Mouse (Mus musculus): ENCODE results near the gene Pfdn6. TPM values are rescaled to one million over a fixed set of nuclear protein-coding genes. Genes with fewer than 3 reads are reported as not detected.

Gene Pfdn6
- polyA plus RNA-seq, 1 experiment from 2014 or later: 211 TPM

DNA sequence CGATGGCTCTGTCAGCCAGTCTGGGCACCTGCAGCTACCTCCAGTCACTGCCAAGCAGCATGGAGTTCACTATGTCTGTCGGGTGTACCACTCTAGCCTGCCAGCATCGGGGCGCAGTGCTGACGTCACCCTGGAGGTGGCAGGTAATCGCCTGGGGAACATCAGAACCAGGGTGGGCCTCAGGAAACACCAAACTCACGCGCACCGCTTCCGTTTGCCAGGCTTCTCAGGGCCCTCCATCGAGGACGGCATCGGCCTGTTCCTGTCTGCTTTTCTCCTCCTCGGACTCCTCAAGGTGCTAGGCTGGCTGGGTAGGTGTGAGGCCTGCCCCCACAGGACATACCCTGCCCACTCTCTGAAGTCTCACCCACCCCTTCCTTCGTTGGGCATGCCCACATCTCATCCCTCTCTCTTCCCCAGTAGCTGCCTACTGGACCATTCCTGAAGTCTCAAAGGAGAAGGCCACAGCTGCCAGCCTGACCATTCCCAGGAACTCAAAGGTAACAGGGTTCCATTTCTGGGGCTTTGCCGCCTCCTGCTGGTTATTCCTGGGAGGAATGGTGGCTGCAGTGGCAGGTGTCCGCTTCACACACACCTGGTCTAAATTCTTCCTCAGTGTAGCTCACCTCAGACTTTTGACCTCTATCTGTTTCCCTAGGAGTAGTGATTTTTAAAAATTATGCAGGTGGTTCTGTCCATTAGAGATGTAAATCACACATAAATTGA, 13.8 kb downstream of the Pfdn6 start:
- H3K9ac ChIP-seq (replicated peaks; ENCODE audit: low read length): no peak overlapping the region
- H3K27ac ChIP-seq (replicated peaks; ENCODE audit: low read depth, low read length): no peak overlapping the region
- DNase-seq (ENCODE audit: low spot score) (no peak), ATAC-seq (replicated peaks; ENCODE audit: insufficient number of reproducible peaks, low FRiP score, low TSS enrichment, low read depth) (no peak)
- no peak overlapping the region for H3K4me2 ChIP-seq (ENCODE audit: low read depth, low read length)
- H3K4me1 ChIP-seq (ENCODE audit: control insufficient read depth, insufficient read depth, low read length): no peaks in the 10 kb centered on the region; the same call in 1 of the 2 replicates
- no peaks in the 10 kb centered on the region for H3K36me3 ChIP-seq (replicated peaks; ENCODE audit: control insufficient read depth, insufficient read depth, low read depth, low read length)
- no peaks in the 10 kb centered on the region for H3K9me3 ChIP-seq (replicated peaks; ENCODE audit: control insufficient read depth, low read length)
- WGBS: 70% methylated on average over 17 of the region's 17 CpGs
- no peak overlapping the region for H3K4me3 ChIP-seq (ENCODE audit: low read depth, low read length)
- no peaks in the 10 kb centered on the region for H3K27me3 ChIP-seq (ENCODE audit: control insufficient read depth, insufficient read depth, low read length)

GRCm38 (mm10) chr17:33925406-33926116, 14.6 kb downstream of the Pfdn6 start:
- ATAC-seq (replicated peaks; ENCODE audit: insufficient number of reproducible peaks, low FRiP score, low TSS enrichment, low read depth) (no peak), DNase-seq (ENCODE audit: low spot score) (no peak)
- no peaks in the 10 kb centered on the region for H3K4me1 ChIP-seq (ENCODE audit: control insufficient read depth, insufficient read depth, low read length)
- H3K4me3 ChIP-seq (ENCODE audit: low read depth, low read length): no peak overlapping the region
- no peak overlapping the region for H3K27ac ChIP-seq (replicated peaks; ENCODE audit: low read depth, low read length)
- H3K9me3 ChIP-seq (replicated peaks; ENCODE audit: control insufficient read depth, low read length): no peaks in the 10 kb centered on the region
- H3K36me3 ChIP-seq (replicated peaks; ENCODE audit: control insufficient read depth, insufficient read depth, low read depth, low read length): no peaks in the 10 kb centered on the region
- H3K27me3 ChIP-seq (ENCODE audit: control insufficient read depth, insufficient read depth, low read length): no peaks in the 10 kb centered on the region
- 78% methylated on average over 21 of the region's 21 CpGs for WGBS
- H3K4me2 ChIP-seq (ENCODE audit: low read depth, low read length): no peak overlapping the region
- H3K9ac ChIP-seq (replicated peaks; ENCODE audit: low read length): no peak overlapping the region

DNA sequence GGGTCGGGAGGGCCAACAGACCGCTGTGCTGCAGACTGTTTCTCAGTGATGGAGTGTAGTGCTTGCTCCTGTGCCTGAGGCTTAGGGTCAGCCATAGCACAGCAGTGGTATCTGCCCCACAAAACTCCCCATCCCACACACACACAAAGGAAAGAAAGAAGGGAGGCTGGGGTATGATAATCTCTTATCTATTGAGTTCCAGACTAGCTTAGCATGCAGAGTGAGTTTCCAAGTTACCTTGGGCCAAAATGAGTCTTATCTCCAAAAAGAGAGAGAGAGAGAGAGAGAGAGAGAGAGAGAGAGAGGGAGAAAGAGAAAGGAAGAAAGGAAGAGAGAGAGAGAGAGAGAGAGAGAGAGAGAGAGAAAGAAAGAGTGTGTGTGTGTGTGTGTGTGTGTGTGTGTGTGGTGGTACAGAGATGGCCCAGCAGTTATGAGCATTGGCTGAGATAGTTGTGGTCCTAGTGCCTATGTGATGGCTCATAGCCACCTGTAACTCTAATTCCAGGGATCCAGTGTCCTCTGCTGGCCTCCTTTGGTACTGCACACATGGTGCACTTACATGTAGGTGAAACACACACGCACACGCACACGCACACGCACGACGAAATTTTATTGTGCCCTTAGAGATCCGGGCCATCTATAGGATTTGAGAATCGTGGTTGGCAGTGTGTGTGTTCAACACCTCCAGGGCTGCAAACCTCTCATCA, 15.4 kb downstream of the Pfdn6 start:
- Histone ChIP-seq H3K27me3 (ENCODE audit: control insufficient read depth, insufficient read depth, low read length) (no peaks in the 10 kb centered on the region), H3K36me3 (replicated peaks; ENCODE audit: control insufficient read depth, insufficient read depth, low read depth, low read length) (no peaks in the 10 kb centered on the region), H3K9me3 (replicated peaks; ENCODE audit: control insufficient read depth, low read length) (no peaks in the 10 kb centered on the region), H3K4me1 (ENCODE audit: control insufficient read depth, insufficient read depth, low read length) (no peaks in the 10 kb centered on the region), H3K9ac (replicated peaks; ENCODE audit: low read length) (no peak overlapping the region), H3K27ac (replicated peaks; ENCODE audit: low read depth, low read length) (no peak overlapping the region), H3K4me3 (ENCODE audit: low read depth, low read length) (no peak overlapping the region), H3K4me2 (ENCODE audit: low read depth, low read length) (no peak overlapping the region)
- 82% methylated on average over 10 of the region's 10 CpGs for WGBS
- no peak for DNase-seq (ENCODE audit: low spot score)
- ATAC-seq (replicated peaks; ENCODE audit: insufficient number of reproducible peaks, low FRiP score, low TSS enrichment, low read depth): no peak

GRCm38 (mm10) chr17:33921361-33921760, 18.8 kb downstream of the Pfdn6 start:
- Histone ChIP-seq H3K36me3 (replicated peaks; ENCODE audit: control insufficient read depth, insufficient read depth, low read depth, low read length) (no peaks in the 10 kb centered on the region), H3K4me2 (ENCODE audit: low read depth, low read length) (no peak overlapping the region), H3K9me3 (replicated peaks; ENCODE audit: control insufficient read depth, low read length) (no peaks in the 10 kb centered on the region), H3K27ac (replicated peaks; ENCODE audit: low read depth, low read length) (no peak overlapping the region), H3K9ac (replicated peaks; ENCODE audit: low read length) (no peak overlapping the region), H3K4me1 (ENCODE audit: control insufficient read depth, insufficient read depth, low read length) (peaks cover 2% of the 10 kb centered on the region), H3K4me3 (ENCODE audit: low read depth, low read length) (no peak overlapping the region), H3K27me3 (ENCODE audit: control insufficient read depth, insufficient read depth, low read length) (no peaks in the 10 kb centered on the region)
- ATAC-seq (replicated peaks; ENCODE audit: insufficient number of reproducible peaks, low FRiP score, low TSS enrichment, low read depth) (no peak), DNase-seq (ENCODE audit: low spot score) (no peak)
- 90% methylated on average over 7 of the region's 7 CpGs for WGBS

GRCm38 (mm10) chr17:33920282-33921097, 19.7 kb downstream of the Pfdn6 start:
- Histone ChIP-seq H3K4me3 (ENCODE audit: low read depth, low read length) (peak overlapping the region; percentile 51), H3K9ac (replicated peaks; ENCODE audit: low read length) (peak overlapping the region; percentile 69), H3K27me3 (ENCODE audit: control insufficient read depth, insufficient read depth, low read length) (no peaks in the 10 kb centered on the region), H3K4me1 (ENCODE audit: control insufficient read depth, insufficient read depth, low read length) (peaks cover 2% of the 10 kb centered on the region), H3K4me2 (ENCODE audit: low read depth, low read length) (peak overlapping the region; percentile 96), H3K9me3 (replicated peaks; ENCODE audit: control insufficient read depth, low read length) (no peaks in the 10 kb centered on the region), H3K27ac (replicated peaks; ENCODE audit: low read depth, low read length) (no peak overlapping the region; the same call in 1 of the 2 replicates), H3K36me3 (replicated peaks; ENCODE audit: control insufficient read depth, insufficient read depth, low read depth, low read length) (no peaks in the 10 kb centered on the region)
- WGBS: under 1% methylated on average over 36 of the region's 36 CpGs
- peak; percentile 42 for ATAC-seq (replicated peaks; ENCODE audit: insufficient number of reproducible peaks, low FRiP score, low TSS enrichment, low read depth)
- DNase-seq (ENCODE audit: low spot score): peak; percentile 91

DNA sequence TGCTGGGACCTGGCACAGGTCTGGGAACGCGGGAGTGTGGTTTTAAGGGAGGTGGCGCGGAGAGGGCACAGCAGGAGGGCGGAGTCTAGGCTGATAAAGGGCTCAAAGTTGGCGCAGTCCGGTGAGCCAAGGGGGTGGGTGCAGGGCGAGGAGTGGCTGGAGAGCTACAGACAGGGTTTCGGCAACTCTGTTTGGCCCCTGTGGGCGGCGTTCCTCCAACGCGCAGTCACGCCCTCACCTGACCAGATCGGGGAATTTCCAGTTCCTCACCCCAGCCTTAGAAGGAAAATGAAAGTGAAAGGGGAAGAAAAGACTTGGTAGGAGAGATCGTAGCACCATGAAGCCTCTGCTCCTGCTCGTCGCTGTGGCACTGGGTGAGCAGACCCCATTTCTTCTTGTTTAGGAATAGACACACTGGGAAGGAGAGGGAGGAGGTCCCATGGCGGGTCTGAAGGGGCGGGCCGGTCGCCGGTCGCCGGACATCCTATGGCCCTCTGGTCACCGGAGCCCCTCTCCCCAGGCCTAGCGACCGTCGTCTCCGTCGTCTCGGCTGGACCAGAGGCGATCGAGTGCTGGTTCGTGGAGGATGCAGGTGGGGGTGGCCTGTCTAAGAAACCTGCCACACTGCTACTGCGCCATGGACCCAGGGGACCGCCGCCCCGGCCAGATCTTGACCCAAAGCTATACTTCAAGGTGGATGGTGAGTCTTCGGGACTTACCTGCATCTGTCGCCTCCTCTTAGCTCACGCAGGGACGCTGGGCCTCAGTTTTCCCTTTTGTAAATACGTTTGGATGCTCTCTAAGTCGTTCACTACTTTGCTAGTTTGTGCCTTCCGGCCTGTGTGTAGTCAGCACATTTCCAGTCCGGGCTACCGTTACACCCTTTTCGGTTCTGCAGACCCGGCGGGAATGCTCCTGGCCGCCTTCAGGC, 20.5 kb downstream of the Pfdn6 start:
- DNase-seq (ENCODE audit: low spot score): peak; percentile 46
- H3K27ac ChIP-seq (replicated peaks; ENCODE audit: low read depth, low read length): no peak overlapping the region; the same call in 1 of the 2 replicates
- WGBS: under 1% methylated on average over 52 of the region's 52 CpGs

More for the DNA sequence above, 20.5 kb downstream of the Pfdn6 start:
- Histone ChIP-seq H3K4me2 (ENCODE audit: low read depth, low read length) (peak overlapping the region; percentile 96), H3K36me3 (replicated peaks; ENCODE audit: control insufficient read depth, insufficient read depth, low read depth, low read length) (no peaks in the 10 kb centered on the region), H3K4me1 (ENCODE audit: control insufficient read depth, insufficient read depth, low read length) (peaks cover 2% of the 10 kb centered on the region), H3K9ac (replicated peaks; ENCODE audit: low read length) (peak overlapping the region; percentile 69), H3K4me3 (ENCODE audit: low read depth, low read length) (peak overlapping the region; percentile 51), H3K9me3 (replicated peaks; ENCODE audit: control insufficient read depth, low read length) (no peaks in the 10 kb centered on the region), H3K27me3 (ENCODE audit: control insufficient read depth, insufficient read depth, low read length) (no peaks in the 10 kb centered on the region)
- ATAC-seq (replicated peaks; ENCODE audit: insufficient number of reproducible peaks, low FRiP score, low TSS enrichment, low read depth): no peak
